Mouse (Mus musculus): Measurements from ENCODE around the gene Racgap1. TPM values are rescaled to one million over a fixed set of nuclear protein-coding genes. Genes with fewer than 3 reads are reported as not detected.

The Racgap1 gene
- polyA plus RNA-seq, 1 experiment from 2014 or later = 69.2 TPM

DNA sequence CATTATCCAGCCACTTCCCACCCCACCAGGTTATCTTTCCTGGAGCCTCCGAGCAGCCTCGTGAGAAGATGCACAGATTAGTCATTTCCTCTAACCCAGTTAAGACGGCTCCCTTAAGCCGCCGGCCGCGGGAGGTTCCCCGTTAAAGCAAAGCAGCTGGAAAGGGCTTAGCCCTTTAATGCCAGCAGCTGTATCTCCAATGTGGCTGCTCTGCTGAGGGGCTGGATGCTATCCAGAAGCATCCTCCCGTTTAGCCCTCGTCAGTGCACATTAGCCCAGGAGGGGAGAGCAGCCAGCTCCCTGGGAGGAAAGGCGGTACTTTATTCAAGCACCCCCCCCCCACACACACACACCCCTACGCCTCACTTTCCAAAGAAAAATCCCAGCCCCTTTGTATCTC, 36.7 kb downstream of the Racgap1 start:
- WGBS (ENCODE audit: insufficient replicate concordance) = 14% methylated on average over 12 of the region's 12 CpGs
- H3K9ac ChIP-seq = no peak overlapping the region
- H3K4me2 ChIP-seq = no peak overlapping the region
- H3K9me3 ChIP-seq (replicated peaks) = 0 out of 2 replicates have a peak, but pooled peaks cover 4% of the 10 kb centered on the region
- peaks cover 8% of the 10 kb centered on the region for H3K4me1 ChIP-seq (replicated peaks)
- H3K36me3 ChIP-seq = peaks cover 7% of the 10 kb centered on the region
- ATAC-seq (ENCODE audit: low read depth) = no peak
- no peak overlapping the region for H3K4me3 ChIP-seq (replicated peaks)
- H3K27ac ChIP-seq = no peak overlapping the region
- DNase-seq = no peak
- H3K27me3 ChIP-seq = peaks cover 55% of the 10 kb centered on the region

GRCm38 (mm10) chr15:99614273-99614672, 37.2 kb downstream of the Racgap1 start:
- peaks cover 8% of the 10 kb centered on the region for H3K4me1 ChIP-seq (replicated peaks)
- H3K9ac ChIP-seq = no peak overlapping the region
- ATAC-seq (ENCODE audit: low read depth) (no peak), DNase-seq (no peak)
- H3K36me3 ChIP-seq = 0 out of 2 replicates have a peak, but pooled peaks cover 2% of the 10 kb centered on the region
- H3K4me2 ChIP-seq = no peak overlapping the region
- H3K9me3 ChIP-seq (replicated peaks) = 0 out of 2 replicates have a peak, but pooled peaks cover 4% of the 10 kb centered on the region
- H3K4me3 ChIP-seq (replicated peaks) = no peak overlapping the region
- peaks cover 57% of the 10 kb centered on the region for H3K27me3 ChIP-seq
- whole genome bisulfite sequencing (ENCODE audit: insufficient replicate concordance) = 65% methylated on average over 13 of the region's 13 CpGs
- H3K27ac ChIP-seq = no peak overlapping the region

- no peak overlapping the region for H3K27ac ChIP-seq
- H3K4me3 ChIP-seq (replicated peaks) = no peak overlapping the region
- no peak for DNase-seq
- no peaks in the 10 kb centered on the region for H3K36me3 ChIP-seq
- H3K4me1 ChIP-seq (replicated peaks) = peaks cover 25% of the 10 kb centered on the region
- H3K9ac ChIP-seq = no peak overlapping the region
- peaks cover 80% of the 10 kb centered on the region for H3K27me3 ChIP-seq
- WGBS (ENCODE audit: insufficient replicate concordance) = 65% methylated on average over 7 of the region's 7 CpGs
- no peak for ATAC-seq (ENCODE audit: low read depth)
- no peak overlapping the region for H3K4me2 ChIP-seq
- 0 out of 2 replicates have a peak, but pooled peaks cover 4% of the 10 kb centered on the region for H3K9me3 ChIP-seq (replicated peaks)
Measured at GRCm38 (mm10) chr15:99611563-99611962, 39.9 kb downstream of the Racgap1 start.

GRCm38 (mm10) chr15:99608382-99609125, 42.9 kb downstream of the Racgap1 start:
- WGBS (ENCODE audit: insufficient replicate concordance) = 67% methylated on average over 13 of the region's 13 CpGs
- Histone ChIP-seq H3K27me3 (peaks cover 85% of the 10 kb centered on the region), H3K4me3 (replicated peaks) (no peak overlapping the region), H3K27ac (no peak overlapping the region), H3K4me2 (no peak overlapping the region), H3K9ac (no peak overlapping the region), H3K4me1 (replicated peaks) (peaks cover 21% of the 10 kb centered on the region), H3K36me3 (no peaks in the 10 kb centered on the region), H3K9me3 (replicated peaks) (0 out of 2 replicates have a peak, but pooled peaks cover 4% of the 10 kb centered on the region)
- ATAC-seq (ENCODE audit: low read depth) (no peak), DNase-seq (no peak)

DNA sequence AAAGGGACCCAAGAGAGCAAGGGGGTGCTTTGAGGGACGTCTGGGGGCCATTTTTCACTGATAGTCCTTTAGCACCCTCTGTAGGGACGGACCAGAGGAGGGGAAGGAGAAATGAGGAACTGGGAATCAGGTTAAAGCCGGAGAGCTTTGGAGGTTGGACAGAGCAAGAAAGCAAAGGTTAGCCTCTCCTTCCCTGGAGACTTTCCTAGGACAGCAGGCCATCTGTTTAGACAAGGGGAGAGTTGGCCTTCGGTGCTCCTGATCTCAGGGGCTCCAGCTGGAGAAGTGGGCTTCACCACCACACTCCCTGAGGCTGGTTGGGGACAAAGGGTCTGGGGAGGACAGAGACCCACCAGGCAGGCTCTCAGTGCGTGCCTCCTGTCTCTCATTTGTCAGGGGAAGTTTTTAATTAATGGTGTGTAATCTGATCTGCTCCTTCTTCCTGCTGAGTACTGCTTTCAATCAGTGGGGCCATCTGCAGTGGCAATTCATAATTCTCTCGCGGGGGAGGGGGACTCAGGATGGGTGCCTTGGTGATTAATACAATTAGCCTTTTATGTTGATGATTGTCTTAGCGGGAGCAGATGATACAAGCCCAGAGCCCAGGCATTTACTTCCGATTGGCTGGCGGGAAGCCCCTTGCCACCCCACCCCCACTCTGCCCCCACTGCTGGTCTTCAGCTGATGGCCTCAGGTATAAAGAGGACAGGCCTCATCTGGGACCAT, 43.9 kb downstream of the Racgap1 start:
- H3K4me1 ChIP-seq (replicated peaks) = peaks cover 21% of the 10 kb centered on the region
- H3K27ac ChIP-seq = no peak overlapping the region

GRCm38 (mm10) chr15:99606515-99606914, 44.9 kb downstream of the Racgap1 start:
- no peak overlapping the region for H3K4me2 ChIP-seq
- WGBS (ENCODE audit: insufficient replicate concordance) = 15% methylated on average over 5 of the region's 5 CpGs
- H3K4me3 ChIP-seq (replicated peaks) = no peak overlapping the region

More for the DNA sequence above, 43.9 kb downstream of the Racgap1 start:
- DNase-seq (no peak), ATAC-seq (ENCODE audit: low read depth) (no peak)
- Histone ChIP-seq H3K4me3 (replicated peaks) (no peak overlapping the region), H3K4me2 (no peak overlapping the region), H3K27me3 (peaks cover 87% of the 10 kb centered on the region), H3K9ac (no peak overlapping the region), H3K36me3 (no peaks in the 10 kb centered on the region), H3K9me3 (replicated peaks) (0 out of 2 replicates have a peak, but pooled peaks cover 3% of the 10 kb centered on the region)
- WGBS (ENCODE audit: insufficient replicate concordance) = 29% methylated on average over 10 of the region's 10 CpGs

DNA sequence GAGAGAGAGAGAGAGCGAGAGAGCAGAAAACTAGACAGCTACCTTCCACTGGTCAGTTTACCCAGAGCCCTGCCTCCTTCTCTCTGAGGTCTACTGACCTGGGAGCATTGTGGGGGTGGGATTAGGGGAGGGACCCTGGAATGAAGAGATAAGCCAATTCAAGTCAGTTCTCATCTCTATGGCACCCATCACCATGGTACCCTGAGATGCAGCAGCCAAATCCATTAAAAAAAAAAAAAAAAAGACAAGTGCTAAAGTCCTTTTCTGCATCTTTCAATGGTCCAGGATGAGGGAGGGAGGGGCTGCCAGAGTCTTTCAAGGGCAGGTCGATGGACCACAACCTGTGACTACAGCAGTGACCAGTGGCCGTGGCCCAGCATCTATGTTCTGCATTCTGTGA, 45.9 kb downstream of the Racgap1 start:
- WGBS (ENCODE audit: insufficient replicate concordance) = 72% methylated on average over 3 of the region's 3 CpGs
- H3K27ac ChIP-seq = no peak overlapping the region
- no peak overlapping the region for H3K9ac ChIP-seq
- no peak overlapping the region for H3K4me3 ChIP-seq (replicated peaks)
- no peak overlapping the region for H3K4me2 ChIP-seq
- peaks cover 85% of the 10 kb centered on the region for H3K27me3 ChIP-seq
- peaks cover 21% of the 10 kb centered on the region for H3K4me1 ChIP-seq (replicated peaks)
- ATAC-seq (ENCODE audit: low read depth) = no peak
- H3K36me3 ChIP-seq = no peaks in the 10 kb centered on the region
- no peaks in the 10 kb centered on the region for H3K9me3 ChIP-seq (replicated peaks)
- DNase-seq = no peak

More at GRCm38 (mm10) chr15:99606515-99606914, 44.9 kb downstream of the Racgap1 start:
- no peaks in the 10 kb centered on the region for H3K36me3 ChIP-seq
- peaks cover 21% of the 10 kb centered on the region for H3K4me1 ChIP-seq (replicated peaks)
- no peaks in the 10 kb centered on the region for H3K9me3 ChIP-seq (replicated peaks)
- H3K9ac ChIP-seq = no peak overlapping the region
- H3K27ac ChIP-seq = no peak overlapping the region
- DNase-seq (peak; percentile 56), ATAC-seq (ENCODE audit: low read depth) (peak; percentile 79)
- peaks cover 85% of the 10 kb centered on the region for H3K27me3 ChIP-seq

DNA sequence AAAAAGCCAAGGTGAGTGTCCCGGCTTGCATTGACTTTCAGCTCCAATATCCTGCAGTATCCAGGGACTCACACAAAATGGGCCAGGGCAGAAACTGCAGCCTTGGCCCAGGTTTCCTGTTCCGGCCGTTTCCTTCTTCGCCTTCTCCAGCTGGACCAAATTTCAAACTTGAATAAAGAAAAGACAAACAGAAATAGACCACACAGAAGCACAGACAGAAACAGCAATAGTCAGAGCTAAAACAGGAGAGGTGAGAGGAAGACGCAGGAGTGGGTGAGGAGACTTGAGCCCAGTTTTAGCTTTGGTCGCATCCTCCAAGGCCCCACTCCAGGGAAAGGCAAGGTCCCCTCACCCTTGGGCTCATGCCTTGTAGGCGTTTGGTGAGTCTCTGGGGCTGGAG, 48.2 kb downstream of the Racgap1 start:
- H3K4me2 ChIP-seq = no peak overlapping the region
- no peaks in the 10 kb centered on the region for H3K9me3 ChIP-seq (replicated peaks)
- 69% methylated on average over 7 of the region's 7 CpGs for WGBS (ENCODE audit: insufficient replicate concordance)
- no peak overlapping the region for H3K27ac ChIP-seq
- DNase-seq = no peak
- peaks cover 15% of the 10 kb centered on the region for H3K4me1 ChIP-seq (replicated peaks)
- no peak overlapping the region for H3K9ac ChIP-seq
- H3K27me3 ChIP-seq = peaks cover 90% of the 10 kb centered on the region
- ATAC-seq (ENCODE audit: low read depth) = no peak
- H3K36me3 ChIP-seq = no peaks in the 10 kb centered on the region
- H3K4me3 ChIP-seq (replicated peaks) = no peak overlapping the region

GRCm38 (mm10) chr15:99602206-99602820, 49.1 kb downstream of the Racgap1 start:
- no peak for DNase-seq
- no peaks in the 10 kb centered on the region for H3K36me3 ChIP-seq
- H3K27me3 ChIP-seq = peaks cover 90% of the 10 kb centered on the region
- peaks cover 13% of the 10 kb centered on the region for H3K4me1 ChIP-seq (replicated peaks)
- ATAC-seq (ENCODE audit: low read depth) = no peak
- no peak overlapping the region for H3K4me2 ChIP-seq
- H3K4me3 ChIP-seq (replicated peaks) = no peak overlapping the region
- WGBS (ENCODE audit: insufficient replicate concordance) = 69% methylated on average over 17 of the region's 17 CpGs
- H3K27ac ChIP-seq = no peak overlapping the region
- H3K9ac ChIP-seq = no peak overlapping the region
- H3K9me3 ChIP-seq (replicated peaks) = no peaks in the 10 kb centered on the region

DNA sequence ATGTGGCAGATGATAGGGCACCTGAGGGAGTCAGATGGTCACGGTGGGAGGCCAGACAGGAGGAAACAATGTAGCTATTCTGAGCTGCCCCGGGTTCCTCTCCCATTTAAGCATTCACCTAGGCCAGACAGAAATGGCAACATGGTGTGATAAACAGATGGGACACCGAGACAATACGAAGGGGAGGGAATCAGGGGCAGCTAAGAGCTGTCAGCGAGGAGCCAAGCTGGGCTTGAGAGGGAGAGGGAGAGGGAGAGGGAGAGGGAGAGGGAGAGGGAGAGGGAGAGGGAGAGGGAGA, 49.7 kb downstream of the Racgap1 start:
- Histone ChIP-seq H3K9ac (no peak overlapping the region), H3K4me2 (no peak overlapping the region), H3K27me3 (peaks cover 93% of the 10 kb centered on the region), H3K27ac (no peak overlapping the region), H3K4me1 (replicated peaks) (peaks cover 7% of the 10 kb centered on the region), H3K36me3 (no peaks in the 10 kb centered on the region), H3K9me3 (replicated peaks) (no peaks in the 10 kb centered on the region), H3K4me3 (replicated peaks) (no peak overlapping the region)
- 29% methylated on average over 4 of the region's 5 CpGs for WGBS (ENCODE audit: insufficient replicate concordance)
- DNase-seq (no peak), ATAC-seq (ENCODE audit: low read depth) (no peak)

DNA sequence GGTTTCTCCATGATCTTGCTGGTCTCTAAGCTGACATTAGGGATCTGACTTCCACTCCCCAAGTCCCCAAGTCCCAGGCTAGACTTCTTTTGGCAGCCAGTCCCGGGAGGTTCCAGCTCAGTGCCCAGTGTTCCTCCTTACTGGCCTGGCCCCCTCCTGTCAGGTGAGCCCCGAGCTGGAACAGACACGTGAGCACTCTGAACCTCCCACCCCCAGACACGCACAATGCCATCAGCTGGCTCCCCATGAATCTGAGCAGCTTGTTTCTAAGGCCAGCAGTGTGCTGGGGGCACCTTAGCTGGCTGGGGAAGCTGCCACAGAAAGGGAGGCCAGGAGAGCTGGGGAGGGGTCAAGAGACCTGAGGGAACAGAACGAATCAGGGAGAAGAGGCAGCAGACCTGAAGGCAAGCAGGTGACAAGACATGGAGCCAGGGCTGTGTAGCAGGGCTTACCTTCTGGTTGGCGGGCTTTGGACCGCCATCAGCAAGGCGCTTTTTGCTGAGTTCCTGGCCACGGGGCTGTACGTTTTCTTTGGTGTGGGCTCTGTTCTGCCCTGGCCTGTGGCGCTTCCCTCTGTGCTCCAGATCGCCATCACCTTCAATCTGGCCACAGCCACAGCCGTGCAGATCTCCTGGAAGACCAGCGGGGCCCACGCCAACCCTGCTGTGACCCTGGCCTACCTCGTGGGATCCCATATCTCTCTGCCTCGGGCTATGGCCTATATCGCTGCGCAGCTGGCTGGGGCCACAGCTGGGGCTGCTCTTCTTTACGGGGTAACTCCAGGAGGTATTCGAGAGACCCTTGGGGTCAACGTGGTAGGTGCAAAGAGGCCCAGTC, 50.3 kb downstream of the Racgap1 start, which contains the start of gene Aqp6:
Gene Aqp6, plus strand, starts transcription at position 415 of the 837 bp plus-strand sequence.
- 55% methylated on average over 22 of the region's 22 CpGs for WGBS (ENCODE audit: insufficient replicate concordance)
- H3K9me3 ChIP-seq (replicated peaks) = no peaks in the 10 kb centered on the region
- no peaks in the 10 kb centered on the region for H3K36me3 ChIP-seq
- no peak within 1 kb of the TSS for H3K9ac ChIP-seq
- no peak for ATAC-seq (ENCODE audit: low read depth)
- H3K4me2 ChIP-seq = no peak within 1 kb of the TSS
- peaks cover 2% of the 10 kb centered on the region for H3K4me1 ChIP-seq (replicated peaks)
- no peak within 1 kb of the TSS for H3K27ac ChIP-seq
- no peak within 1 kb of the TSS for H3K4me3 ChIP-seq (replicated peaks)
- peaks cover 90% of the 10 kb centered on the region for H3K27me3 ChIP-seq
- DNase-seq = no peak
